Mouse (Mus musculus) megakaryocyte, adult 5-6 weeks (primary cell): ENCODE data around the gene Krt79. TPM values are rescaled to one million over a fixed set of nuclear protein-coding genes. Genes with fewer than 3 reads are reported as not detected.

Source experiments
- ATAC-seq: 2 replicates; pipeline ENCODE4 v1.8.0; 2016; ENCODE audit warnings: mild to moderate bottlenecking, inconsistent platforms; ENCODE audit not compliant: poor library complexity, severe bottlenecking
- total RNA-seq, 2 experiments: library from RNA; stranded (forward) in 1 of 2; stranded (reverse) in 1 of 2; fragments of 153-499, 151-499 nt in 1 of 2; fragments of 221-1000, 200-1000 nt in 1 of 2; gene quantifications; 2 replicates each; pipeline versions ENCODE4 v1.2.3 to v1.2.4; 2015 to 2017

Gene Krt79
- not detected in 2 replicates for total RNA-seq (2015)
- total RNA-seq (2017): not detected in 2 replicates

GRCm38 (mm10) chr15:101940274-101940829 is at the start of gene Krt79:
Gene Krt79, minus strand, starts transcription at chr15:101940324.
- no peak for ATAC-seq

GRCm38 (mm10) chr15:101988714-101989113 is 48.6 kb upstream of the Krt79 start:
- no peak for ATAC-seq

- peak; percentile 68 for ATAC-seq
Measured at GRCm38 (mm10) chr15:101988119-101988518, 48.0 kb upstream of the Krt79 start.

- no peak for ATAC-seq
Measured at GRCm38 (mm10) chr15:101984746-101985145, 44.6 kb upstream of the Krt79 start.

GRCm38 (mm10) chr15:101983949-101984601 is 44.0 kb upstream of the Krt79 start:
- ATAC-seq: peak; percentile 85

- no peak for ATAC-seq
Measured at GRCm38 (mm10) chr15:101983315-101983948, 43.3 kb upstream of the Krt79 start.

GRCm38 (mm10) chr15:101980849-101981248 is 40.7 kb upstream of the Krt79 start:
- ATAC-seq: no peak

GRCm38 (mm10) chr15:101977043-101977726 is 37.1 kb upstream of the Krt79 start:
- ATAC-seq: peak; percentile 73

- ATAC-seq: no peak
Measured at GRCm38 (mm10) chr15:101976641-101977040, 36.5 kb upstream of the Krt79 start.

GRCm38 (mm10) chr15:101976023-101976422 is 35.9 kb upstream of the Krt79 start:
- peak; percentile 56 for ATAC-seq

GRCm38 (mm10) chr15:101974083-101974845 is 34.1 kb upstream of the Krt79 start:
- ATAC-seq: no peak

- ATAC-seq: peak; percentile 68
Measured at GRCm38 (mm10) chr15:101973414-101974077, 33.4 kb upstream of the Krt79 start.

- no peak for ATAC-seq
Measured at GRCm38 (mm10) chr15:101970536-101970935, 30.4 kb upstream of the Krt79 start.

- no peak for ATAC-seq
Measured at GRCm38 (mm10) chr15:101966808-101967207, 26.7 kb upstream of the Krt79 start.

- no peak for ATAC-seq
Measured at GRCm38 (mm10) chr15:101958891-101959290, 18.8 kb upstream of the Krt79 start.

- ATAC-seq: no peak
Measured at GRCm38 (mm10) chr15:101954187-101954586, 14.1 kb upstream of the Krt79 start, which contains the start of gene Krt78. Gene Krt78, minus strand, starts transcription at chr15:101954287.

GRCm38 (mm10) chr15:101952733-101953474 is 12.8 kb upstream of the Krt79 start:
- ATAC-seq: no peak

GRCm38 (mm10) chr15:101945430-101945829 is 5.3 kb upstream of the Krt79 start:
- no peak for ATAC-seq

GRCm38 (mm10) chr15:101941948-101942347 is 1.8 kb upstream of the Krt79 start:
- no peak for ATAC-seq
